Mouse (Mus musculus) left cerebral cortex, adult 18-20 months (tissue): ENCODE measurements around the gene BC030870. TPM values are rescaled to one million over a fixed set of nuclear protein-coding genes. Genes with fewer than 3 reads are reported as not detected.

Source experiments
- DNase-seq, 2 experiments: peaks; one replicate each; pipeline ENCODE4 v3.0.0; 2021 to 2022; ENCODE audit warnings: low spot score in 2 of 2, mixed read lengths in 1 of 2
- microRNA-seq, 2 experiments: library from miRNA; unstranded; fragments of <30 nt; microRNA quantifications; one replicate each; pipeline ENCODE4 v1.2.0; 2021
- total RNA-seq, 2 experiments: library from RNA; stranded (reverse); gene quantifications; 2 replicates each; pipeline ENCODE4 v1.2.3; 2021

The BC030870 gene
- total RNA-seq, 2 experiments from 2014 or later = not detected

DNA sequence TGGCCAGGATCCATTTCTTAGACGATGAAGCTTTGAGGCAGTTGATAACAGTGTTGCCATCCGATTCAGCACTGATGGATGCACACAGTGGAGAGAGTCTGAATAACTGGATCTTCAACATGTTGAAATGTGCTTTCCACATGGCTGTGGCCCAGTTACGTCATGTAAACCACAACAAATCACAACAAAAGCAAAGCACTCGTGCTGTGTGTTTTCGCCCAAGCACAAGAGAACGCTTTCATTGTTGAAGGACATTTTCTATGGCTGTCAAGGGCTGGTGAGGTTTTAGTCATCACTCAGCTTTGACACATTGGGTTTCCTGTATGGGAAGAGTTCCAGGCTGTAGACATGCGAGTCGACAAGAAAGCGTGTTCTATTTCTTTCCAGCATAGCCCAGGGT, 48.6 kb downstream of the BC030870 start:
- no peak for DNase-seq

DNA sequence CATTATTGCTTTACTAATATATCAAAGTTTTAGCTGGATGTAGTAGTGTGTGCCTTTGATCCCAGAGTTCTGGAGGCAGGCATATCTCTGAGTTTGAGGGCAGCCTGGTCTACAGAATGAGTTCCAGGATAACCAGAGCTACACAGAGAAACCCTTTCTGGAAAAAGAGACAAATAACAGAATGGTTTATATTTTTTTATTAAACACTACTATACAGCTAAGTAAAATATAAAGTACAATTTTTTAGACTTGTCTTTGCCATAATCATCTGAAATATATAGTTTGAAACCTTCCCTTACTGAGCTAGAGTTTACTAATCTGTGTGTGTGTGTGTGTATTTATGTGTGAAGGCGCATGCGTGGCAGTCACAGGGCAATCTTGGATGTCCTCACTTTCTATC, 54.6 kb downstream of the BC030870 start, which contains the start of gene Gm10663:
Gene Gm10663, plus strand, starts transcription at position 301 of the 400 bp plus-strand sequence.
- DNase-seq = no peak

DNA sequence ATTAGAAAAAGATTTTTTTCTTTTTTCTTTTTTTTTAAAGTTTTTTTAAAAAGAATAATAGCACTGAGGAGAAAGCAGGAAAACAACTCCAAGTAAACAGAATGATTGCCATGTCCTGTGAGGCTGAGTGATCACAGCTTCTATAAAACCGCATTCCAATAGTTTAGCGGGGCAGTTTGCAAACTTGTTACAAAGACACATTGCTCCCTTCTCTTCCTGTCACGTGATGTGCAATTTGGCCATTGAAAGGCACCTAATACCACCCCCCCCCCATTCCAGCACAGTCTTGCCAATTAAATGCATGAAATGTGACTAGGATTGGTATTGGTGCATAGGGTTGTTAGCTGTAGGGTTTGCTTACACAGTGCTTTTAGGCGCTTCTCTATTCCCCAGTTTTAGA, 58.4 kb downstream of the BC030870 start:
- no peak for DNase-seq

DNA sequence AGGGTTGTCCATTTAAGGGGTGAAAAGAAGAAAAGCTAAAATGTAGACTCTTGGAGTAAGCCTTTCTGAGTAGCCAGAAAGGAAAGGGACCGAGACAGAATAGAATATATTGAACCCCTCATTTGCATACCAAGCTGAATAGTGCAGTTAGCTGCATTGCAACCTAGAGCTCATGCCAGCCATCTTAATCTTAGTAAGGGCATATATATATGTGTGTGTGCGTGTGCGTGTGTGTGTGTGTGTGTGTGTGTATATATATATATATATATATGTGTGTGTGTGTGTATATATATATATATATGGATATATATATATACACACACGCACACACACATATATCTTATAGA, 60.9 kb downstream of the BC030870 start:
- no peak for DNase-seq

DNA sequence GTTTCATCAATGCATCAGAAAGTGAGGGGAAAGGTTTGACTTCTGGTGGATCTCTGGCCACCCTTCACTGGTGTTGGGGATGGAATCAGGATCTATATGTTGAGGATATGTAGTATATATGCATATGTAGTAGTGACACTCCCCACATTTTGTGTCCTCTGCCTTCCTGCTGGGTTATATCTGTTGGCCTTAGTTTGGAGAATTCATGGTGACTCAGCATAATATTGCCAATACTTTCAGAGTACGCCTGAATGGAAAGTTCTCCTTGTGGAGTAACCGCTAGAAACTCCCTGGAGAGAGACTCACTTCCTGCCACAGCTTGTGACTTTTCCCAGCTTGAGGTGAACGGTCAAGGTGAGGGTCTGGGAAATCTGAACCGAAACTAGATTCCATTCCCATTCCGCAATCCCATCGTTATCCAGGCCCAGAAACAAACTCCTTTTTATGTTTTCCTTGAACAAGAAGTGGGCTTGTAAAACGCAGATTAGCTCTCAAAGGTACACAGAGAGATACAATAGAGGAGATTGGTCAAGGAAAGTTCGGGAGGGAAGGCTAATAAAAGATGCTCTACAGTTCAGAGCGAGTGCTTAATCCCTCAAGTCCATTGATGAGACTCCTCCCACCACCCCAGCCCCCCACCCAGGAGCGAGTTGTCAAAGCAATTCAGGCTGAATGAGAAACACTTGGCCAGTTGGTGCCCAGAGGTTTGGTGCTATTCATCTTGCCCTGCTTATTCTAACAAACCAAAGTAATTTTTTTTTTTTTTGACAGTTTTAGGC, 61.5 kb downstream of the BC030870 start:
- no peak for DNase-seq

DNA sequence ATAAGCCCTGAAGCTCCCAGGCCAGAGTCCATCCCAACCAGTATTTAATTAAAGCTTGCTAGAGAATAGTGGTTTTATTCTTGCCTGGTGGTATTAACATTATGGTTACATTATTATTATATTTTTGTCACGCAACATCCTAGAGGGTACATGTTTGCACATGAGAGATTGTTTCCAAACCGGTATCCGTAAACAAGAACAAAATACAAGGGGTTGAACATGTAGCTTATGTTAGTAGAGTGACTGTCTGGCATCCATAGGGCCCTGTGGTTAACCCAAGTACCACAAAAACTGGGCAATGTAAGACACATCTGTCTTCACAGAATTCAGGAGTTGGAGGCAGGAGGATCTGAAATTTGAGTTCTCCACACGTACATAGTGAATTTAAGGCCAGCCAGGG, 62.3 kb downstream of the BC030870 start:
- no peak for DNase-seq

DNA sequence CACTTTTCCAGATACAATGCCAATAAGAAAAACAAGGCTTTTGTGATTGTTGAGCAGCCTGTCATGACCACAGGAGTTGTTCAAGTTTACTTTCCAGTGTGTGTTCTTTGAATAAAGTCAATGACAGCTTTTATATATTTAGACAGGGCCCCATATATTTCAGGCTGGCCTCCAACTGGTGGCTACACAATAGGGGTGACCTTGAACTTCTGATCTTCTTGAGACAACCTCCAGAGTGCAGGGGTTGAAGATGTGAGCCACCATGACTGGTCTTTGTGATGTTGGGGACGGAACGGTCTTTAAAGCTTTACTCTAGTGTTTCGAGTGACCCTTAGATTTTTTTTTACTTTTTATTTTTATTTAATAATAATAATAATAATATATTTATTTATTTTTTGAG, 63.7 kb downstream of the BC030870 start:
- DNase-seq = no peak

DNA sequence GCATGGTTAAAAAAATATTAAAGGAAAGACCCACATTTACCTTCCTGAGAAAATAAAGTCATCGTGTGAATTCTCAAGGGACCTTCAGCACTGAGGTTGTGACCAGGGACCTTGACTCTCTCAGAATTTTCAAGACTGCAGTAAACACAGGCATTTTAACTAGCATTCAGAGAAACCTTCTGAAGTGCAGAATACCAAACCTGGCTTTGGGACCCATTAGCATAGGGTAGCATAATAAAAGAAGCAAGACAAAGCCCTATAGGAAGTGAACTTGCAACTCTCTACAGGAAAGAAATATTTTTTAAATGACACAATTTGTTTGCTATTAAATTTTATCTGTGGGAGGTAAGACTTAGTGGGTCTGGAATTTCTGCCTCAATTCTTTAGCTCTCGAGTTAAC, 65.3 kb downstream of the BC030870 start:
- DNase-seq = no peak

DNA sequence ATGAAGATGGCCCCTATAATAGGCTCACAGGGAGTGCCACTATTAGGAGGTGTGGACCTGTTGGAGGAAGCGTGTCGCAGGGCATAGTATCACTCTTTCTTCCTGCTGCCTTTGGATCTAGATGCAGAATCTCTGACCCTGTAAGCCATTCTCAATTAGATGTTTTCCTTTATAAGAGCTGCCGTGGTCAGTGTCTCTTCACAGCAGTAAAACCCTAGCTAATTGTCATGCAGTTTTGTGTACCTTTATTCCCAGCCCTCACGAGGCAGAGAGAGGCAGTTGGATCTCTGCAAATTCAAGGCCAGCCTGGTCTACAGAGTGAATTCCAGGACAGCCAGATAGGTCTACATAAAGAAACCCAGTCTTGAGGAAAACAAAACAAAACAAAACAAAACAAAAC, 67.2 kb downstream of the BC030870 start:
- DNase-seq = no peak

DNA sequence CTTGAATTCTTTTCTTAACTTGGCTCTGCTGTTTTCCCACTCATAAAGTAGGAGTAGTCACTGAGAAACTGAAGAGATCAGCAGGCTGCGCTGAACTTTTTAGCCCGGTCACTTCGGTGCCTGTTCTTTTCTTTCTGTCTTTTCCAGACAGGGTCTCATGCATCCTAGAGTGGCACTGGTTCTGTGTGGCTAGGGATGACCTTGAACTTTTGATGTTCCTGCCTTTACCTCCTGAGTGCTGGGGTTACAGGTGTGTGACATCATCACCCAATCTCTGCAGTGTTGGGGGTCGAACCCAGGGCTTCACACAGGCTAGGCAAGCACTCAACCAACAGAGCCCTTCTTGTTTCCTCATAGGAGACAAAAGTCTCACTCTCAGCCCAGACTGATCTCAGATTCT, 72.6 kb downstream of the BC030870 start:
- DNase-seq = no peak

DNA sequence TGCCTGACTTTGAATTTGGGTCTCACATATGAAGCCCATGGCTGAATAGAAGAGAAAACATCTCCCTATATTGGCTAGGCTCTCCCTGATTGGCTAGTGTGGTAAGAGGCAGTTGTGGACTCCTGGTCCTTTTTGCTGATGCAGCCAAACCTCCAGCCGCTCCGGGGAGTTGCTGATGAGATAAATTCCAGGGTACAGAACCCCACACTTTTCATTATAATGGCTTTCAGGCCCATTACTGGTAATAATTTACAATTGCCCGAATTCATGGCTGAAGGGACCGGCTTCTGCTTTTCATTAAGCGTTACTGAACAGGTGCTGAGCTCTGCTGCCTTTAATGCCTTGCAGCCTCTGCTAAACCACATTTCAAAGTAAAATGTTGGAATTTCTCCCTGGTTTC, 75.4 kb downstream of the BC030870 start:
- no peak for DNase-seq

DNA sequence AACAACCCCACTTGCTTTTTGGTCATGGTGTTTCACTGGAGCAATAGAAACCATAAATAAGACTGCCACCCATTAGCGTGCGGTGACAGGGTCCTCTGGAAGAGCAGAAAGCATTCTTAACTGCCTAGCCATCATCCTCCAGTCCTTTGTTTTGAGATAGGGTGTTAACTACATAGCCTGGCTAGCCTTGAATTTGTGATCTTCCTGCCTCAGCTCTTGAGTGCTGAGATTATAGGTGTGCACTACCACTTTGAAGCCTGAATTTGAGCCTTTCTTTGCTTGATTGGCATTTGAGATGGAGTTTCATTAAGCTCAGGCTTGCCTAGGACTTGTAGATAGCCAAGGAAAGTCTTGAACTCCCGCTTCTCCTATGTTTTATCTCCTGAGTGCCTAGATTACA, 75.8 kb downstream of the BC030870 start:
- DNase-seq = no peak

DNA sequence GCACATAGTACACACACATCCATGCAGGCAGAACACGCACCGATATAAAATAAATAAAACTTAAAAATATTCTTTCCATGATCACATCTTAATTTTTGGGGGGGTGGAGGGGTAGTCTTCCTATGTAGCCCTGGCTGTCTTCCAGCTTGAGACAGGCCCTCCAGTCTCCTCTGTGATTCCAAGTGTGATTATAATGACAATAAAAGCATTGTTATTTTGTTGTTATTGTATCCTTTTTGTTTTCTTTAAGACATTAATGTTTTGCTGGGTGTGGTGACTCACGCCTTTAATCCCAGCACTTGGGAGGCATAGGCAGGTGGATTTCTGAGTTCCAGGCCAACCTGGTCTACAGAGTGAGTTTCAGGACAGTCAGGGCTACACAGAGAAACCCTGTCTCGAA, 81.6 kb downstream of the BC030870 start:
- DNase-seq = no peak

DNA sequence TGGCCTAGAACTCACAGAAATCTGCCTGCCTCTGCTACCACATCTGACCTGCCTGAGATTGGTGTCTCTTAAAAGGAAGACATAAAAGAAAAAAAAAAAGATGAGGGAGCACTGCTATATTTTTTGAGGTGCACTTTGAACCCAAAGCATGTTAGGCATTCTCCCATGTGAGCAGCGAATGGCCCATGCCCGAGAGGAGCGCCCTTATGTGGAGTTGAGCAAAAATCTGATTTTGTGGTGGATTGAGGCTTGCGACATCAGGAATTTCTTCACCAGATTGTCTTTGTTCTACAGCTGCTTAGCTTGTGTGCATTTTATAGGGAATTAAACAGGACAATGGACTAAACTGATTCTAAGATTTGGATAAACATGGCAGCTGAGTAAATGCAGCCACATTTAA, 82.2 kb downstream of the BC030870 start:
- no peak for DNase-seq

DNA sequence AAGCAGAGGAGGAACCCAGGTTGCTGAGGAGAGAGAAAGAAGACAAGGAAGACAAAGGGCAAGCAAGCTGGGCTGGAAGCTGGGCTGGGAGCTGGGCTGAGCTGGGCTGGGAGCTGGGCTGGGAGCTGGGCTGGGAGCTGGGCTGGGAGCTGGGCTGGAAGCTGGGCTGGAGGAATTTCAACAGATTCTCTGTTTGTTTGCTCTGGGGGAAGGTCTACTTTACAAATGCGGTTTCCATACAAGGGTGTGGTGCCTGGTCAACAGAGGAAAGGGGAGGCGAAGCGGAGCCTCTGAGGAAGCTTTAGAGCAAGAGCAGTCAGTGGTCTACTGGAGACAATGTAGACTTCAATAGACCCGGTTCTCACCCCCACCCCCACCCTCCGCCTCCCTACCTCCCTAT, 82.8 kb downstream of the BC030870 start:
- no peak for DNase-seq

DNA sequence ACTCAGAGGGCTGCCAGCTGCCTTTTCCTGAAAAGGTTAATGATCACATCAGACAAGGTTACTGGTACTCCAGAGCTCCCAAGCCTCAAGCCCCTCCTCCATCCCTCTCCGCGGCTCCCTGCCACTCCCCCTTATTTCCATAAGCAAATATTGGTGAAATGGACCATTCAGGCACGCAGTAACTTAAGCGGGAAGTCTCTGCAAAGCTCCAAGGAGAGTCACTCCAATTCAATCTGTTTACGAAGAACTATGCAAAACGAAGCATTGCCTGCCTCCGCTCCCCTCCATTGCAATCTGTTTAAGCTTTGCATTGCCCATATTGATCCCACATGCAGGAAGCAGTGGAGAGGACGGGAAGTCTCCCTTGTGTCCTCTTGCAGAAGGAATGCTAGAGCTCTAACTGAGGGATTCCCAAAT, 92.2 kb downstream of the BC030870 start, which contains the start of gene Apela:
Gene Apela, minus strand, starts transcription at position 220 of the 417 bp plus-strand sequence.
- DNase-seq = no peak

Small RNA genes lying within 50 kb of the gene (microRNA-seq; reads per million reads assigned to microRNA genes)
- 0 reads per million in 2 experiments for gene Gm24333

Other genes starting within 250 kb of the BC030870 start
- 10 to 100 TPM; 24.8 to 30.9 TPM for gene Tmem192, start 182.4 kb downstream of the BC030870 start, total RNA-seq
- not detected for gene Trim75, start 141.7 kb downstream of the BC030870 start, total RNA-seq
- not detected for gene Trim61, start 111.0 kb downstream of the BC030870 start, total RNA-seq
- not detected for gene Trim60, start 111.0 kb downstream of the BC030870 start, total RNA-seq
- gene Apela, start 92.2 kb downstream of the BC030870 start, total RNA-seq = not detected
- gene Gm10663, start 54.5 kb downstream of the BC030870 start, total RNA-seq = not detected